Mouse (Mus musculus): ENCODE results near the gene Usp36. TPM values are rescaled to one million over a fixed set of nuclear protein-coding genes. Genes with fewer than 3 reads are reported as not detected.

The Usp36 gene
- total and polyA plus RNA-seq, 2 experiments from 2014 or later = 13.1 to 13.7 TPM

DNA sequence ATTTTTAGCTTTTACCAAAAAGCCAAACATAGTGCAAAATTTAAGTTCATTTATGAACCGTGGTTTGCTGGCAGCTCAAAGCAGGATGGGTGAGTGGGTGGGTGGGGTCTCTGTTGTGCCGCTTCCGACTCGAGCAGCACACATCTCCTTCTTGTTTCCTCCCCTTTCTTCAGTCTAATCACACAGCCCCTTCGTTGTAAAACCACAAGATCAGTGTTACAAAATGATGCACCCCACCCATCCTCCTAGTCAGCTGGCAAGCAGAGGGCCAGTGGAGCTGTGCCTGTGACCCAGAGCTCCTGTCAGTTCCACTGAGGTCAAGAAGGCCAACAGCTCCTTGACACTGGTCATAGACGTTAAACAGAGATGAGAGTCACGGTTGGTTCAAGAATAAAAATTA is 62.4 kb downstream of the Usp36 start:
- no peak overlapping the region for H3K4me2 ChIP-seq (ENCODE audit: low read depth, low read length, poor library complexity, severe bottlenecking)
- H3K4me1 ChIP-seq (ENCODE audit: insufficient read depth, low read length) = no peaks in the 10 kb centered on the region
- 90% methylated on average over 7 of the region's 7 CpGs for WGBS
- H3K27ac ChIP-seq (ENCODE audit: low read depth, low read length) = no peak overlapping the region
- ATAC-seq (ENCODE audit: low FRiP score) (no peak), DNase-seq (ENCODE audit: low spot score) (no peak)
- H3K36me3 ChIP-seq (ENCODE audit: insufficient read depth, low read length) = no peaks in the 10 kb centered on the region
- H3K4me3 ChIP-seq (ENCODE audit: low read depth, low read length) = no peak overlapping the region
- no peak for TF ChIP-seq CTCF (IDR thresholded peaks at IDR 0.05)
- H3K9ac ChIP-seq (replicated peaks; ENCODE audit: low read length, poor library complexity, severe bottlenecking) = no peak overlapping the region
- H3K27me3 ChIP-seq (ENCODE audit: insufficient read depth, low read length) = no peaks in the 10 kb centered on the region
- H3K9me3 ChIP-seq (ENCODE audit: low read length) = no peaks in the 10 kb centered on the region

DNA sequence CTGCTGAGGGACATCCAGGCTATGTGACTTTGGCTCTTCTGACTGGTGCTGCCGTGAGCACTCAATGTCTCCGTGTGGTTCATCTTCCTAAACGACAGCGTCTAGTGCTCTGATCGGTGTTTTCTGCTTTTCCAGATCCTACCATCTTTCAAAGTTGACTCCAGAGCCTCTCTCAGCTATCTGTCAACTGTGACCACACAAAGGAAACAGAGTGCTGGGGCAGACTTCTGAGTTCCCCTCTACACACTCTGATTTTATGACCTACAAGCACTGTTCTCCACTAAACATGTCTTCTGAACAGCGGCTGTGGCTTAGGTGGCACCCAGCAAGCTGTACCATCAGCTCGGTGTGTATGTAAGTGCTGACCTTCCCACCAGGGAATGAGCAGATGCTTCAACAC is 63.2 kb downstream of the Usp36 start:
- TF ChIP-seq CTCF (IDR thresholded peaks at IDR 0.05) = no peak
- H3K27ac ChIP-seq (ENCODE audit: low read depth, low read length) = no peak overlapping the region
- H3K4me3 ChIP-seq (ENCODE audit: low read depth, low read length) = no peak overlapping the region
- no peak overlapping the region for H3K4me2 ChIP-seq (ENCODE audit: low read depth, low read length, poor library complexity, severe bottlenecking)
- no peaks in the 10 kb centered on the region for H3K36me3 ChIP-seq (ENCODE audit: insufficient read depth, low read length)
- H3K9ac ChIP-seq (replicated peaks; ENCODE audit: low read length, poor library complexity, severe bottlenecking) = no peak overlapping the region
- no peaks in the 10 kb centered on the region for H3K4me1 ChIP-seq (ENCODE audit: insufficient read depth, low read length)
- H3K27me3 ChIP-seq (ENCODE audit: insufficient read depth, low read length) = no peaks in the 10 kb centered on the region
- DNase-seq (ENCODE audit: low spot score) (no peak), ATAC-seq (ENCODE audit: low FRiP score) (no peak)
- 90% methylated on average over 7 of the region's 7 CpGs for WGBS
- no peaks in the 10 kb centered on the region for H3K9me3 ChIP-seq (ENCODE audit: low read length)

DNA sequence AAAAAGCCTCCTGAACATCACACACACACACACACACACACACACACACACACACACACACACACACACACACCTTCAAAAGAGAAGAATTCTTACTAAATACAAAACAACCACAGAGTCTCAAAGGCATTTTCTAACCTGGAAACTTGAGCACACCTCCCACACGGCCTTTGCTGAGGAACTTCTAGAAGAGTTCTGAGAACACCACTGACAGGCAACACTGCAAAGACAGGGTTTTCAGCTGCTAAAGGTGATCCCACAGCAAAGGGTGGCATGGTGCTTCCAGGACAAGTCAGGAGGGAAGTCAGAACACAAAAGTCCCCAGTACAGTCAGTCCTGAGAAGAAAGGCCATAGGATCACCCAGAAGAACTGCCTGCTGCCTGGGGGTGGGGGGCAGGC is 64.2 kb downstream of the Usp36 start:
- Histone ChIP-seq H3K27ac (ENCODE audit: low read depth, low read length) (no peak overlapping the region), H3K9me3 (ENCODE audit: low read length) (no peaks in the 10 kb centered on the region), H3K4me3 (ENCODE audit: low read depth, low read length) (no peak overlapping the region), H3K4me2 (ENCODE audit: low read depth, low read length, poor library complexity, severe bottlenecking) (no peak overlapping the region), H3K4me1 (ENCODE audit: insufficient read depth, low read length) (no peaks in the 10 kb centered on the region), H3K9ac (replicated peaks; ENCODE audit: low read length, poor library complexity, severe bottlenecking) (no peak overlapping the region), H3K36me3 (ENCODE audit: insufficient read depth, low read length) (no peaks in the 10 kb centered on the region), H3K27me3 (ENCODE audit: insufficient read depth, low read length) (no peaks in the 10 kb centered on the region)
- 78% methylated on average over 1 of the region's 1 CpGs for WGBS
- no peak for TF ChIP-seq CTCF (IDR thresholded peaks at IDR 0.05)
- DNase-seq (ENCODE audit: low spot score) (no peak), ATAC-seq (ENCODE audit: low FRiP score) (no peak)

DNA sequence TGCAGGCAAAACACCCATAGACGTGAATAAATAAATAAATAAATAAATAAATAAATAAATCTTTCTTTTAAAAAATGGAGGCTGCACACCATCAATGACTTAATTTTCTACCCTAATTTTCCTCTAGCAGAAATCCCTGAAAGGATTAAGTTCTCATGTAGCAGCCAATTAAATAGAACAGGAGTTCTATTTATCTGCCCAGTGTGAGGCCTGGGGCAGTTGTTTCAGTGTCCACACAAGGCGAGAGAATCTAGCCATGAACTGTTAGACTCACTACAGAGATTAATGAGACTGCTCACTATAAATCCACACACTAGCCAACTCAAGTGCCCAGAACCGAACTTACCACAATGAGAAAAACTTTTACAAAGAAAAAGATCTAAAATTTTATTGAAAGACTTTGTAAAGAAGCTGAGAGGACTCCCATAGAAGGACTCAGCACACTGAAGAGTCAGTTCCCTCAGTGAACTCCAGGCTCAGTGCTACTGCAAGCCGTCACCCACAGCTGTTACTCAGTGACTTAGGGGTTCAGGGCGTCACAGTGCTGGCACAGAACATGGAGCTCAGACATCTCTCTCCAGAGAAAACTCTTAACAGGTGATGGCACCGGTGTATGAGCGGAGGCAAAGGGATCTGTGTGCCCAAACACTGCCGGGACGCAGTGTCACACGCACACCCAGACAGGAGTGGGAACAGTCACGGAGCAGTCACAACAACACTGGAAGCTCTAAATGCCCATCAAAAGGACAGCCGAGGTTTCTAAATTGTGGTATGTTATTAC is 64.8 kb downstream of the Usp36 start:
- TF ChIP-seq CTCF (IDR thresholded peaks at IDR 0.05) = no peak
- Histone ChIP-seq H3K36me3 (ENCODE audit: insufficient read depth, low read length) (no peaks in the 10 kb centered on the region), H3K4me2 (ENCODE audit: low read depth, low read length, poor library complexity, severe bottlenecking) (no peak overlapping the region), H3K9ac (replicated peaks; ENCODE audit: low read length, poor library complexity, severe bottlenecking) (no peak overlapping the region), H3K27ac (ENCODE audit: low read depth, low read length) (no peak overlapping the region), H3K27me3 (ENCODE audit: insufficient read depth, low read length) (no peaks in the 10 kb centered on the region), H3K9me3 (ENCODE audit: low read length) (no peaks in the 10 kb centered on the region), H3K4me1 (ENCODE audit: insufficient read depth, low read length) (no peaks in the 10 kb centered on the region), H3K4me3 (ENCODE audit: low read depth, low read length) (no peak overlapping the region)
- no peak for ATAC-seq (ENCODE audit: low FRiP score)
- WGBS = 62% methylated on average over 12 of the region's 12 CpGs
- DNase-seq (ENCODE audit: low spot score) = no peak

DNA sequence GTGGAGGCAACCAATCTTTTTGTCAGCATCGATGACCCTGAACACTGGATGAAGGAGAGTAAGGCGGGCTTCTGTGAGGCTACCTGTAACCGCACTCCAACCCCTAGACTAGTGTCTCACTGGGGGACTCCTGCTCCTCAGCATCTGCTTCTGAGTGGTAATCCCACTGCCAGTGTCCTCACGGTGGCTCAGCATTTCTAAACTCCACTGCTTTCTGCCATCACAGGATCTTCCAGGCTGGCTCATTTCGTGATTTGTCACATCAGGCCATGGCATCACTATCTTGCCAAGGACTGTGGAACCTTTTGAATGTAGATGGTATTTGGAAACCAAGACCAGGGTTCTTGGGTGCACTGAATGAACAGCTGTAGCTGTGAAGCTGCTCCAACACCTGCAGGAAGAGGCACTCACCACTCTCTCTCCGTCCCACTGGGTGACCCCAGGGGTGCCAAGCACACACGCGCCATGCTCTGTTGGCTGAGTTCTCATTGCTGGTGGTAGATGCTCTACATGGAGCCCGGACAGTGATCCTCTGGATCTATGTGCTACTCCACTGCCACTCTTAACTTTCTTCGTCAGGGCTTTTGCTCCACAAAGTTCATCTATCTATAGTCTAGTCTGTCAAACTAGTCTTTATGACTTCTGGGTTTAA is 66.5 kb downstream of the Usp36 start:
- Histone ChIP-seq H3K4me3 (ENCODE audit: low read depth, low read length) (no peak overlapping the region), H3K4me1 (ENCODE audit: insufficient read depth, low read length) (no peaks in the 10 kb centered on the region), H3K27ac (ENCODE audit: low read depth, low read length) (no peak overlapping the region), H3K4me2 (ENCODE audit: low read depth, low read length, poor library complexity, severe bottlenecking) (no peak overlapping the region), H3K9ac (replicated peaks; ENCODE audit: low read length, poor library complexity, severe bottlenecking) (no peak overlapping the region), H3K27me3 (ENCODE audit: insufficient read depth, low read length) (no peaks in the 10 kb centered on the region), H3K9me3 (ENCODE audit: low read length) (no peaks in the 10 kb centered on the region), H3K36me3 (ENCODE audit: insufficient read depth, low read length) (no peaks in the 10 kb centered on the region)
- ATAC-seq (ENCODE audit: low FRiP score) (no peak), DNase-seq (ENCODE audit: low spot score) (no peak)
- 88% methylated on average over 10 of the region's 10 CpGs for WGBS
- TF ChIP-seq CTCF (IDR thresholded peaks at IDR 0.05) = no peak

- Histone ChIP-seq H3K9me3 (ENCODE audit: low read length) (no peaks in the 10 kb centered on the region), H3K27ac (ENCODE audit: low read depth, low read length) (no peak overlapping the region), H3K9ac (replicated peaks; ENCODE audit: low read length, poor library complexity, severe bottlenecking) (no peak overlapping the region), H3K27me3 (ENCODE audit: insufficient read depth, low read length) (no peaks in the 10 kb centered on the region), H3K4me3 (ENCODE audit: low read depth, low read length) (no peak overlapping the region), H3K36me3 (ENCODE audit: insufficient read depth, low read length) (no peaks in the 10 kb centered on the region), H3K4me1 (ENCODE audit: insufficient read depth, low read length) (no peaks in the 10 kb centered on the region), H3K4me2 (ENCODE audit: low read depth, low read length, poor library complexity, severe bottlenecking) (no peak overlapping the region)
- WGBS = 87% methylated on average over 5 of the region's 5 CpGs
- no peak for TF ChIP-seq CTCF (IDR thresholded peaks at IDR 0.05)
- DNase-seq (ENCODE audit: low spot score) (no peak), ATAC-seq (ENCODE audit: low FRiP score) (no peak)
These were observed 67.1 kb downstream of the Usp36 start for GRCm38 (mm10) chr11:118222917-118223316.

Measured in midbrain, postnatal 0 days (tissue).